Mouse (Mus musculus) myocyte (in vitro differentiated cells): Measurements from ENCODE around the gene Magt1. TPM values are rescaled to one million over a fixed set of nuclear protein-coding genes. Genes with fewer than 3 reads are reported as not detected.

ENCODE experiments used
- H3K27me3 ChIP-seq: one replicate; pipeline ENCODE4 v1.6.1; 2011; ENCODE audit not compliant: control insufficient read depth, insufficient read depth, insufficient read length
- H3K36me3 ChIP-seq: one replicate; pipeline ENCODE4 v1.6.1; 2011; ENCODE audit not compliant: control insufficient read depth, insufficient read depth
- H3K4me2 ChIP-seq: one replicate; pipeline ENCODE4 v1.6.1; 2011; ENCODE audit warnings: low read depth, control low read depth
- H3K4me3 ChIP-seq: one replicate; pipeline ENCODE4 v1.5.1; 2011; ENCODE audit warnings: mild to moderate bottlenecking, control low read depth, moderate library complexity
- H3K79me2 ChIP-seq: one replicate; pipeline ENCODE4 v1.6.1; 2011; ENCODE audit not compliant: control insufficient read depth, insufficient read depth
- H3ac ChIP-seq: one replicate; pipeline ENCODE4 v1.6.1; 2011; ENCODE audit not compliant: control insufficient read depth, insufficient read length
- CEBPB ChIP-seq: IDR thresholded peaks from 2 replicates; pipeline ENCODE4 v1.6.1; 2011; ENCODE audit warnings: mild to moderate bottlenecking, moderate library complexity; ENCODE audit not compliant: poor library complexity, insufficient read depth, severe bottlenecking
- E2F4 ChIP-seq: IDR thresholded peaks from one replicate; pipeline ENCODE4 v1.6.1; 2011; ENCODE audit warnings: mild to moderate bottlenecking, control low read depth, moderate library complexity; ENCODE audit not compliant: insufficient read depth
- MAX ChIP-seq: IDR thresholded peaks from one replicate; pipeline ENCODE4 v1.6.1; 2011; ENCODE audit warnings: low read depth, mild to moderate bottlenecking, control low read depth
- MYOD1 ChIP-seq, 3 experiments: IDR thresholded peaks; one replicate each; pipeline ENCODE4 v1.6.1; 2011; ENCODE audit warnings: control low read depth in 2 of 3, low read depth in 2 of 3, mild to moderate bottlenecking in 2 of 3, moderate library complexity in 1 of 3; ENCODE audit not compliant: insufficient read length in 2 of 3, control insufficient read depth in 1 of 3
- MYOG ChIP-seq, 3 experiments: IDR thresholded peaks; one replicate each; pipeline ENCODE4 v1.6.1; 2011; ENCODE audit warnings: control low read depth in 2 of 3, low read depth in 2 of 3, mild to moderate bottlenecking in 2 of 3; ENCODE audit not compliant: insufficient read length in 2 of 3, control insufficient read depth in 1 of 3, insufficient read depth in 1 of 3
- POLR2A ChIP-seq: IDR thresholded peaks from one replicate; pipeline ENCODE4 v1.6.1; 2011; ENCODE audit warnings: low read depth, mild to moderate bottlenecking, control low read depth, moderate library complexity; ENCODE audit not compliant: insufficient read length
- POLR2AphosphoS2 ChIP-seq: IDR thresholded peaks from one replicate; pipeline ENCODE4 v1.6.1; 2011; ENCODE audit warnings: low read depth, control low read depth; ENCODE audit not compliant: insufficient read length
- REST ChIP-seq: IDR thresholded peaks from one replicate; pipeline ENCODE4 v1.6.1; 2011; ENCODE audit warnings: mild to moderate bottlenecking, control low read depth, moderate library complexity; ENCODE audit not compliant: insufficient read depth, insufficient read length
- SRF ChIP-seq: IDR thresholded peaks from one replicate; pipeline ENCODE4 v1.6.1; 2011; ENCODE audit warnings: low read depth; ENCODE audit not compliant: control insufficient read depth, insufficient read length
- TCF12 ChIP-seq: IDR thresholded peaks from one replicate; pipeline ENCODE4 v1.6.1; 2011; ENCODE audit warnings: mild to moderate bottlenecking, control low read depth; ENCODE audit not compliant: poor library complexity, insufficient read depth, severe bottlenecking
- TCF3 ChIP-seq: IDR thresholded peaks from one replicate; pipeline ENCODE4 v1.6.1; 2011; ENCODE audit warnings: low read depth, control low read depth; ENCODE audit not compliant: insufficient read length
- USF1 ChIP-seq: IDR thresholded peaks from one replicate; pipeline ENCODE4 v1.6.1; 2011; ENCODE audit warnings: low read depth, mild to moderate bottlenecking, control low read depth, moderate library complexity
- polyA plus RNA-seq: library from polyadenylated mRNA; unstranded; fragments of >200 nt; fragmentation: generic; extraction: Trizol; gene quantifications from one replicate; pipeline ENCODE4 v1.2.1, GENCODE M21; 2012; ENCODE audit warnings: missing spikeins

Gene Magt1
- polyA plus RNA-seq, 1 experiment, result 13.3 TPM

GRCm38 (mm10) chrX:105946357-105946756 is 65.3 kb downstream of the Magt1 start:
- no peak overlapping the region for H3K4me2 ChIP-seq
- TF ChIP-seq MYOG (IDR thresholded peaks at IDR 0.05; ENCODE audit: control insufficient read depth in 1 of 3, insufficient read depth in 1 of 3, insufficient read length in 2 of 3, low read depth in 2 of 3) (no peak), POLR2A (no peak), TCF12 (no peak), MYOD1 (IDR thresholded peaks at IDR 0.05; ENCODE audit: control insufficient read depth in 1 of 3, insufficient read length in 2 of 3, low read depth in 2 of 3) (no peak), TCF3 (no peak), E2F4 (no peak), REST (no peak), POLR2AphosphoS2 (no peak), SRF (no peak), USF1 (no peak), CEBPB (no peak), MAX (no peak)
- no peaks in the 10 kb centered on the region for H3K27me3 ChIP-seq
- H3K4me3 ChIP-seq, result no peak overlapping the region
- H3K36me3 ChIP-seq, result no peaks in the 10 kb centered on the region
- no peaks in the 10 kb centered on the region for H3K79me2 ChIP-seq
- no peak overlapping the region for H3ac ChIP-seq

DNA sequence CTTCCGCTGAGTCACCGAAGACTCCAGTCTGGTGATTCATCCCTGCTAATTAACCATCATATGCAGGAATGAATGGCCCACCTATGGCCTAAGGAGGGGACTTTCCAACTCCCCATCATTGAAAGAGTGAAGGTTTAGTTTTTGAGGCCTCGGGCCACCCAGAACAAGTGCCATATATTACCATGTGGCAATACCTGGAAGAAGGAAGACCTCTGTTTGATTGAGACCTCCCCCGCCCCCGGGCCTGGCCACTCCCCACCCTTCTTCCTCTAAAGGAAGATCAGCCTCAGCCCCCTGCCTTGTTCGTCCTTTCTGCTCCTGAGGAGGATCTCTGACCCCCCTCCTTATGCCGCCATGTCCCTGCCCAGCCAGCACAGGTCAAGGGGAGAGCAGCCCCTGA is 72.5 kb downstream of the Magt1 start:
- no peak for TF ChIP-seq MYOD1 (IDR thresholded peaks at IDR 0.05; ENCODE audit: control insufficient read depth in 1 of 3, insufficient read length in 2 of 3, low read depth in 2 of 3)
- no peak for TF ChIP-seq TCF3
- no peak for TF ChIP-seq MYOG (IDR thresholded peaks at IDR 0.05; ENCODE audit: control insufficient read depth in 1 of 3, insufficient read depth in 1 of 3, insufficient read length in 2 of 3, low read depth in 2 of 3)
- no peak for TF ChIP-seq TCF12
- TF ChIP-seq REST, result no peak
- no peak for TF ChIP-seq MAX
- Histone ChIP-seq H3K36me3 (no peaks in the 10 kb centered on the region), H3K4me2 (no peak overlapping the region), H3K27me3 (no peaks in the 10 kb centered on the region), H3K4me3 (no peak overlapping the region), H3K79me2 (no peaks in the 10 kb centered on the region), H3ac (no peak overlapping the region)

GRCm38 (mm10) chrX:105937736-105938135 is 74.0 kb downstream of the Magt1 start:
- Histone ChIP-seq H3K79me2 (no peaks in the 10 kb centered on the region), H3K4me2 (no peak overlapping the region), H3K4me3 (no peak overlapping the region), H3K27me3 (no peaks in the 10 kb centered on the region), H3ac (no peak overlapping the region), H3K36me3 (no peaks in the 10 kb centered on the region)
- TF ChIP-seq E2F4, result no peak
- no peak for TF ChIP-seq POLR2A

GRCm38 (mm10) chrX:105934341-105934740 is 77.4 kb downstream of the Magt1 start:
- Histone ChIP-seq H3K27me3 (no peaks in the 10 kb centered on the region), H3K4me2 (no peak overlapping the region), H3K79me2 (peaks cover 3% of the 10 kb centered on the region), H3ac (no peak overlapping the region), H3K36me3 (no peaks in the 10 kb centered on the region), H3K4me3 (no peak overlapping the region)
- TF ChIP-seq MAX, result no peak
- TF ChIP-seq POLR2A, result no peak
- no peak for TF ChIP-seq USF1
- TF ChIP-seq TCF3, result no peak
- no peak for TF ChIP-seq POLR2AphosphoS2
- no peak for TF ChIP-seq MYOG (IDR thresholded peaks at IDR 0.05; ENCODE audit: control insufficient read depth in 1 of 3, insufficient read depth in 1 of 3, insufficient read length in 2 of 3, low read depth in 2 of 3)
- no peak for TF ChIP-seq SRF
- TF ChIP-seq E2F4, result no peak
- no peak for TF ChIP-seq CEBPB

DNA sequence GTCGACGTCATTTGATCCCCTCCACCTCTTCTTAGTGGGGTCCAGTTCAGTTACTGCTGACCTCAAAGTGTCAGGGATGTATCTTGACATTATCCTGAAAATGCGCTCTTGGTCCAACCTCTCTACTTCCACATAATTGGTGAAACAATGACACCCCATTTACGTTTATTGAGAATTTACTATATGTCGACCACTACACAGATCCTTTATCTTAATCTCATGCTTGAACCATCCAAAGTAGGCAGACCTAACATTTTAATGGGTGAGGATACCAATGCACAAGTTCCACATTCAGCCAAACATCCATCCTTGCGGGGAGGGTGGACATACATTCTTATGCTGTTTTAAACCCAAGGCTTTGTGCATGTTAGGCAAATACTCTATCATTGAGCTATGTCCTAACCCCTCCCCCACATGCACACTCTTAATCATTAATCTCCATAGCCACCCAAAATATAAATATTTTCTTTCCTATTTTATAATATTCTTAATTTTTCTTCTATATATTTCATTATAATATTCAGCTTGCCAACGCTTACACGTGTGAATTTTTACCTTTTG is 82.1 kb downstream of the Magt1 start:
- Histone ChIP-seq H3K27me3 (no peaks in the 10 kb centered on the region), H3ac (peak overlapping the region; percentile 59), H3K36me3 (no peaks in the 10 kb centered on the region), H3K79me2 (peaks cover 49% of the 10 kb centered on the region), H3K4me3 (peak overlapping the region; percentile 57), H3K4me2 (peak overlapping the region; percentile 84)
- TF ChIP-seq MYOD1 (IDR thresholded peaks at IDR 0.05; ENCODE audit: control insufficient read depth in 1 of 3, insufficient read length in 2 of 3, low read depth in 2 of 3) (no peak), CEBPB (no peak), MYOG (IDR thresholded peaks at IDR 0.05; ENCODE audit: control insufficient read depth in 1 of 3, insufficient read depth in 1 of 3, insufficient read length in 2 of 3, low read depth in 2 of 3) (no peak), TCF12 (no peak), POLR2A (no peak), MAX (no peak), USF1 (no peak), E2F4 (no peak), POLR2AphosphoS2 (no peak), REST (no peak), SRF (no peak), TCF3 (no peak)
